Comparison of ENCODE assay signal across 15 mouse cellular contexts in genomic region chr19:58094781-58095543, GRCm38 (mm10).
DNase-seq lines count a peak whose midpoint lies in the region; ATAC-seq lines count a peak whose summit lies in the region.
"Had no signal": no experiment of that assay in that cellular context is flagged by ENCODE, and none has a peak within 500 bp of the region (broad histone marks: within the 10 kb centered on the region; RNA-seq: fewer than 3 reads in every experiment).

No protein-coding gene starts in this region.

- H3K4me1 ChIP-seq in kidney, embryonic 14.5 days (ENCODE audit: control insufficient read depth, insufficient read depth, low read length), result peaks cover 10% of the 10 kb centered on the region
- H3K4me1 ChIP-seq in neural tube, embryonic 14.5 days (ENCODE audit: control insufficient read depth, insufficient read depth, low read length), result peaks cover 7% of the 10 kb centered on the region; the same call in 1 of the 2 replicates
- no peaks in the 10 kb centered on the region for H3K4me1 ChIP-seq in hindbrain, embryonic 16.5 days (ENCODE audit: control insufficient read depth, insufficient read depth, low read depth, low read length)
- H3K4me1 ChIP-seq in limb, embryonic 13.5 days, result peaks cover 15% of the 10 kb centered on the region

- no peak for DNase-seq in kidney, adult 8-10 months
- DNase-seq in neural tube, embryonic 10.5 days (ENCODE audit: extremely low spot score, low spot score), result no peak
- no peak for DNase-seq in adrenal gland, postnatal 10 days
- DNase-seq: adrenal gland, postnatal 14 days; cerebellum, adult 9-11 months; heart, postnatal 10 days; kidney, adult 9 months; right cerebral cortex, postnatal 14 days had no signal

- H3K4me2 ChIP-seq in kidney, embryonic 14.5 days (replicated peaks; ENCODE audit: low read depth, low read length), result no peak overlapping the region
- no peak overlapping the region for H3K4me2 ChIP-seq in neural tube, embryonic 14.5 days (ENCODE audit: low read depth, low read length)
- H3K4me2 ChIP-seq in hindbrain, embryonic 16.5 days (ENCODE audit: low read length), result no peak overlapping the region
- peak overlapping the region; percentile 28 for H3K4me2 ChIP-seq in limb, embryonic 13.5 days (replicated peaks)

- H3K27me3 ChIP-seq in kidney, embryonic 14.5 days (ENCODE audit: control insufficient read depth, insufficient read depth, low read length), result no peaks in the 10 kb centered on the region
- H3K27me3 ChIP-seq in neural tube, embryonic 14.5 days (ENCODE audit: control insufficient read depth, insufficient read depth, low read length), result no peaks in the 10 kb centered on the region
- H3K27me3 ChIP-seq in hindbrain, embryonic 16.5 days (replicated peaks; ENCODE audit: control insufficient read depth, insufficient read depth, low read length), result no peaks in the 10 kb centered on the region
- no peaks in the 10 kb centered on the region for H3K27me3 ChIP-seq in limb, embryonic 13.5 days

- H3K4me3 ChIP-seq in kidney, embryonic 14.5 days (ENCODE audit: low read length), result no peak overlapping the region
- H3K4me3 ChIP-seq in neural tube, embryonic 14.5 days (ENCODE audit: low read depth, low read length), result no peak overlapping the region
- H3K4me3 ChIP-seq in hindbrain, embryonic 16.5 days (ENCODE audit: low read length), result no peak overlapping the region
- H3K4me3 ChIP-seq in limb, embryonic 13.5 days, result no peak overlapping the region

- H3K27ac ChIP-seq in kidney, embryonic 14.5 days (ENCODE audit: low read depth, low read length), result no peak overlapping the region
- peak overlapping the region; percentile 7; the same call in 1 of the 2 replicates for H3K27ac ChIP-seq in neural tube, embryonic 14.5 days (ENCODE audit: low read depth, low read length)
- no peak overlapping the region for H3K27ac ChIP-seq in hindbrain, embryonic 16.5 days (ENCODE audit: low read depth, low read length)
- no peak overlapping the region for H3K27ac ChIP-seq in limb, embryonic 13.5 days
- H3K27ac ChIP-seq: liver, embryonic 14.5 days; stomach, postnatal 0 days had no signal

- 13% methylated on average over 14 of the region's 14 CpGs for WGBS in kidney, embryonic 14.5 days
- 20% methylated on average over 14 of the region's 14 CpGs for WGBS in neural tube, embryonic 14.5 days
- WGBS in hindbrain, embryonic 16.5 days, result 48% methylated on average over 14 of the region's 14 CpGs
- WGBS in limb, embryonic 13.5 days, result 29% methylated on average over 14 of the region's 14 CpGs

- no peak overlapping the region for H3K9ac ChIP-seq in kidney, embryonic 14.5 days (ENCODE audit: low read depth, low read length)
- H3K9ac ChIP-seq in neural tube, embryonic 14.5 days (replicated peaks; ENCODE audit: low read depth, low read length), result no peak overlapping the region
- H3K9ac ChIP-seq in hindbrain, embryonic 16.5 days (ENCODE audit: low read depth, low read length), result no peak overlapping the region
- no peak overlapping the region for H3K9ac ChIP-seq in limb, embryonic 13.5 days
- H3K9ac ChIP-seq: liver, embryonic 14.5 days had no signal

- ATAC-seq in kidney, embryonic 14.5 days (ENCODE audit: low FRiP score, low TSS enrichment), result 0 out of 2 replicates have a peak, but pooled peaks have one; percentile 68
- ATAC-seq in neural tube, embryonic 14.5 days (ENCODE audit: low read depth), result peak; percentile 78; the same call in 1 of the 2 replicates
- 0 out of 2 replicates have a peak, but pooled peaks have one; percentile 56 for ATAC-seq in hindbrain, embryonic 16.5 days
- no peak for ATAC-seq in limb, embryonic 13.5 days (ENCODE audit: low FRiP score, low read depth)
- ATAC-seq: lung, postnatal 0 days had no signal

- no peaks in the 10 kb centered on the region for H3K36me3 ChIP-seq in kidney, embryonic 14.5 days (ENCODE audit: control insufficient read depth, insufficient read depth, low read length)
- no peaks in the 10 kb centered on the region for H3K36me3 ChIP-seq in neural tube, embryonic 14.5 days (ENCODE audit: control insufficient read depth, insufficient read depth, low read length)
- H3K36me3 ChIP-seq in hindbrain, embryonic 16.5 days (ENCODE audit: control insufficient read depth, insufficient read depth, low read length), result no peaks in the 10 kb centered on the region
- no peaks in the 10 kb centered on the region; the same call in 1 of the 2 replicates for H3K36me3 ChIP-seq in limb, embryonic 13.5 days

- no peaks in the 10 kb centered on the region for H3K9me3 ChIP-seq in kidney, embryonic 14.5 days (ENCODE audit: control insufficient read depth, low read length)
- no peaks in the 10 kb centered on the region for H3K9me3 ChIP-seq in neural tube, embryonic 14.5 days (ENCODE audit: control insufficient read depth, low read length)
- no peaks in the 10 kb centered on the region for H3K9me3 ChIP-seq in hindbrain, embryonic 16.5 days (ENCODE audit: control insufficient read depth, low read length)
- no peaks in the 10 kb centered on the region for H3K9me3 ChIP-seq in limb, embryonic 13.5 days
